Mouse (Mus musculus): ENCODE data around the gene Dab2ip. TPM values are rescaled to one million over a fixed set of nuclear protein-coding genes. Genes with fewer than 3 reads are reported as not detected.

Gene Dab2ip
- total and polyA plus RNA-seq, 3 experiments: 4.0 to 9.9 TPM; not detected in 1

- peaks cover 2 to 3% of the 10 kb centered on the region in 2 experiments; a peak in 3 of 4 replicates for H3K27me3 ChIP-seq (ENCODE audit: control insufficient read depth in 1 of 2, insufficient read depth in 2 of 2, low read length in 2 of 2)
- H3K36me3 ChIP-seq (ENCODE audit: control insufficient read depth in 1 of 2, insufficient read depth in 2 of 2, low read length in 2 of 2): no peaks in the 10 kb centered on the region
- TF ChIP-seq POLR2AphosphoS2 (IDR thresholded peaks at IDR 0.05; ENCODE audit: low read length): no peak
- no peak for TF ChIP-seq MAFK (IDR thresholded peaks at IDR 0.05; ENCODE audit: borderline replicate concordance, low read depth, low read length)
- no peak for TF ChIP-seq USF2 (IDR thresholded peaks at IDR 0.05; ENCODE audit: borderline replicate concordance in 1 of 2, insufficient read depth in 1 of 2, low read depth in 1 of 2, low read length in 2 of 2)
- TF ChIP-seq ELF1 (IDR thresholded peaks at IDR 0.05; ENCODE audit: low read depth, low read length): no peak
- no peak for TF ChIP-seq ETS1 (IDR thresholded peaks at IDR 0.05; ENCODE audit: low read depth, low read length)
- TF ChIP-seq KAT2A (conservative IDR thresholded peaks at IDR 0.05; ENCODE audit: low read depth, low read length): no peak
- TF ChIP-seq GABPA (IDR thresholded peaks at IDR 0.05; ENCODE audit: low read depth, low read length): no peak
- TF ChIP-seq CHD2 (IDR thresholded peaks at IDR 0.05; ENCODE audit: low read length): no peak
- TF ChIP-seq NELFE (IDR thresholded peaks at IDR 0.05; ENCODE audit: low read depth, low read length): no peak
- TF ChIP-seq HCFC1 (IDR thresholded peaks at IDR 0.05; ENCODE audit: low read depth, low read length): no peak
- no peak for TF ChIP-seq MYB (IDR thresholded peaks at IDR 0.05; ENCODE audit: low read depth, low read length)
- TF ChIP-seq BHLHE40 (IDR thresholded peaks at IDR 0.05; ENCODE audit: borderline replicate concordance, low read depth, low read length): no peak
- no peak for TF ChIP-seq MYC (IDR thresholded peaks at IDR 0.05; ENCODE audit: low read depth, low read length)
- TF ChIP-seq CHD1 (IDR thresholded peaks at IDR 0.05; ENCODE audit: low read depth, low read length): no peak
- TF ChIP-seq TCF12 (IDR thresholded peaks at IDR 0.05; ENCODE audit: low read depth, low read length): no peak
- no peak for TF ChIP-seq NRF1 (IDR thresholded peaks at IDR 0.05; ENCODE audit: insufficient read depth, low read depth, low read length, poor library complexity, severe bottlenecking)
- no peaks in the 10 kb centered on the region for H3K9me3 ChIP-seq (replicated peaks; ENCODE audit: insufficient read depth, low read length)
- H3K4me3 ChIP-seq (ENCODE audit: control insufficient read depth in 1 of 2, insufficient read depth in 1 of 2, low read depth in 2 of 2, low read length in 2 of 2): no peak overlapping the region
- DNase-seq (ENCODE audit: low read depth, low spot score): no peak
- H3K4me1 ChIP-seq (ENCODE audit: control insufficient read depth in 1 of 2, insufficient read depth in 2 of 2, low read length in 2 of 2): peaks cover 0 to 4% of the 10 kb centered on the region in 2 experiments; a peak in 1 of 4 replicates
- no peak overlapping the region for H3K27ac ChIP-seq (ENCODE audit: control insufficient read depth, low read depth, low read length)
- H3K9ac ChIP-seq (ENCODE audit: control insufficient read depth, low read depth, low read length, poor library complexity, severe bottlenecking): no peak overlapping the region
- H3K79me2 ChIP-seq (ENCODE audit: control insufficient read depth, insufficient read depth, low read length, poor library complexity): no peaks in the 10 kb centered on the region
Observed at GRCm38 (mm10) chr2:35588368-35588767, 30.3 kb downstream of the Dab2ip start.

GRCm38 (mm10) chr2:35589385-35589784, 31.3 kb downstream of the Dab2ip start:
- Histone ChIP-seq H3K27ac (ENCODE audit: control insufficient read depth, low read depth, low read length) (no peak overlapping the region), H3K9me3 (replicated peaks; ENCODE audit: insufficient read depth, low read length) (no peaks in the 10 kb centered on the region), H3K4me3 (ENCODE audit: control insufficient read depth in 1 of 2, insufficient read depth in 1 of 2, low read depth in 2 of 2, low read length in 2 of 2) (no peak overlapping the region), H3K4me1 (ENCODE audit: control insufficient read depth in 1 of 2, insufficient read depth in 2 of 2, low read length in 2 of 2) (peaks cover 0 to 5% of the 10 kb centered on the region in 2 experiments; a peak in 1 of 4 replicates), H3K36me3 (ENCODE audit: control insufficient read depth in 1 of 2, insufficient read depth in 2 of 2, low read length in 2 of 2) (no peaks in the 10 kb centered on the region), H3K79me2 (ENCODE audit: control insufficient read depth, insufficient read depth, low read length, poor library complexity) (no peaks in the 10 kb centered on the region), H3K9ac (ENCODE audit: control insufficient read depth, low read depth, low read length, poor library complexity, severe bottlenecking) (no peak overlapping the region), H3K27me3 (ENCODE audit: control insufficient read depth in 1 of 2, insufficient read depth in 2 of 2, low read length in 2 of 2) (peaks cover 2 to 3% of the 10 kb centered on the region in 2 experiments; a peak in 3 of 4 replicates)
- no peak for TF ChIP-seq MEF2A (IDR thresholded peaks at IDR 0.05; ENCODE audit: extremely low read depth, insufficient replicate concordance, low read depth, low read length, poor library complexity, severe bottlenecking)
- no peak for TF ChIP-seq CTCF (IDR thresholded peaks at IDR 0.05 in 2 of 3, conservative IDR thresholded peaks at IDR 0.05 in 1 of 3; ENCODE audit: control insufficient read depth in 1 of 3, insufficient read depth in 1 of 3, low read depth in 2 of 3, low read length in 3 of 3, poor library complexity in 1 of 3, severe bottlenecking in 1 of 3)
- no peak for TF ChIP-seq CHD2 (IDR thresholded peaks at IDR 0.05; ENCODE audit: low read length)
- TF ChIP-seq UBTF (IDR thresholded peaks at IDR 0.05; ENCODE audit: borderline replicate concordance, insufficient read depth, low read depth, low read length): no peak
- DNase-seq (ENCODE audit: low read depth, low spot score): peak; percentile 43
